Comparison of ENCODE assay signal across 15 mouse cellular contexts in the genomic region with DNA sequence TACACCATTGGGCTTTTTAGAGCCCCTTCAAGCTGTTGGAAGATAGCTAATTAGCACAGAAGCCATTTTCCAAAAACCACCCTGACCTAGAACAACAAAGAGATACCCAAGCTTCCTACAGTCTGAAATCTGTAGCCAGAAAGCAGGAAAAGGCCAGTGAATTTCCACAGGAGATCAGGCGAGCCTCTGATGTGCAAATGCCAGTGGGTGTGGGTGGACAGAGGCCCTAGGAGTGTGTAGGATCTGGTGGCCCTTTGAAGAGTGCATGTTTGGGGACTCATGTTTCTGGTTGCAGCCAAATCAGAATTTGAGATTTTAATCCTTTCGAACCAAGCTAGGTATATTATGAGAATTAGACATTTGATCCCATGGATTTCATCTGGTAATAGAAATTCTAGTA.
DNase-seq lines count a peak whose midpoint lies in the region; ATAC-seq and TF ChIP-seq lines count a peak whose summit lies in the region.
"Had no signal": no experiment of that assay in that cellular context is flagged by ENCODE, and none has a peak within 500 bp of the region (broad histone marks: within the 10 kb centered on the region; RNA-seq: fewer than 3 reads in every experiment).

No protein-coding gene starts in this region.

- H3K4me2 ChIP-seq in forebrain, postnatal 0 days (ENCODE audit: low read depth) = no peak overlapping the region
- H3K4me2 ChIP-seq in embryonic facial prominence, embryonic 14.5 days (ENCODE audit: low read depth, low read length) = no peak overlapping the region
- H3K4me2 ChIP-seq in hindbrain, embryonic 12.5 days (replicated peaks) = no peak overlapping the region
- no peak overlapping the region for H3K4me2 ChIP-seq in midbrain, embryonic 15.5 days
- H3K4me2 ChIP-seq: heart, embryonic 13.5 days; kidney, embryonic 15.5 days; liver, embryonic 13.5 days had no signal

- no peak overlapping the region for H3K9ac ChIP-seq in forebrain, postnatal 0 days
- no peak overlapping the region for H3K9ac ChIP-seq in embryonic facial prominence, embryonic 14.5 days (ENCODE audit: low read depth, low read length)
- H3K9ac ChIP-seq in hindbrain, embryonic 12.5 days = no peak overlapping the region
- no peak overlapping the region for H3K9ac ChIP-seq in midbrain, embryonic 15.5 days
- H3K9ac ChIP-seq: heart, embryonic 13.5 days; kidney, embryonic 15.5 days; liver, embryonic 13.5 days had no signal

- H3K36me3 ChIP-seq in forebrain, embryonic 10.5 days (replicated peaks) = peaks cover 21% of the 10 kb centered on the region
- H3K36me3 ChIP-seq in forebrain, postnatal 0 days (ENCODE audit: insufficient read depth) = no peaks in the 10 kb centered on the region
- no peaks in the 10 kb centered on the region for H3K36me3 ChIP-seq in embryonic facial prominence, embryonic 14.5 days (ENCODE audit: control insufficient read depth, insufficient read depth, low read length)
- H3K36me3 ChIP-seq in hindbrain, embryonic 12.5 days = no peaks in the 10 kb centered on the region
- H3K36me3 ChIP-seq in midbrain, embryonic 15.5 days (replicated peaks) = no peaks in the 10 kb centered on the region
- H3K36me3 ChIP-seq: heart, embryonic 13.5 days; liver, embryonic 13.5 days had no signal

- peak overlapping the region; percentile 18; the same call in 1 of the 2 replicates for H3K4me3 ChIP-seq in forebrain, embryonic 10.5 days
- H3K4me3 ChIP-seq in forebrain, postnatal 0 days (ENCODE audit: low read depth, low read length) = no peak overlapping the region
- no peak overlapping the region for H3K4me3 ChIP-seq in embryonic facial prominence, embryonic 14.5 days (ENCODE audit: low read depth, low read length)
- no peak overlapping the region for H3K4me3 ChIP-seq in hindbrain, embryonic 12.5 days
- no peak overlapping the region for H3K4me3 ChIP-seq in midbrain, embryonic 15.5 days
- H3K4me3 ChIP-seq: heart, embryonic 13.5 days; kidney, embryonic 15.5 days; liver, embryonic 13.5 days had no signal

- DNase-seq in forebrain, embryonic 10.5 days (ENCODE audit: extremely low spot score, low spot score) = no peak
- no peak for DNase-seq in forebrain, postnatal 0 days
- DNase-seq in embryonic facial prominence, embryonic 14.5 days (ENCODE audit: low spot score) = no peak
- DNase-seq in thymus, postnatal 14 days = no peak
- no peak for DNase-seq in heart, postnatal 36 days
- no peak for DNase-seq in adrenal gland, postnatal 4 days (ENCODE audit: low spot score in 2 of 2)
- DNase-seq: cerebellum, postnatal 25 days; gastrocnemius, postnatal 36 days; liver, embryonic 13.5 days; right cerebral cortex, postnatal 25 days had no signal

- peaks cover 3% of the 10 kb centered on the region; the same call in 1 of the 2 replicates for H3K9me3 ChIP-seq in forebrain, embryonic 10.5 days
- H3K9me3 ChIP-seq in forebrain, postnatal 0 days (ENCODE audit: low read length) = no peaks in the 10 kb centered on the region
- H3K9me3 ChIP-seq in embryonic facial prominence, embryonic 14.5 days (ENCODE audit: control insufficient read depth, low read length) = no peaks in the 10 kb centered on the region
- no peaks in the 10 kb centered on the region for H3K9me3 ChIP-seq in hindbrain, embryonic 12.5 days (replicated peaks)
- H3K9me3 ChIP-seq in midbrain, embryonic 15.5 days = no peaks in the 10 kb centered on the region
- H3K9me3 ChIP-seq: heart, embryonic 13.5 days; kidney, embryonic 15.5 days; liver, embryonic 13.5 days had no signal

- H3K4me1 ChIP-seq in forebrain, embryonic 10.5 days = peaks cover 61% of the 10 kb centered on the region
- peaks cover 7% of the 10 kb centered on the region; the same call in 1 of the 2 replicates for H3K4me1 ChIP-seq in forebrain, postnatal 0 days (ENCODE audit: insufficient read depth)
- H3K4me1 ChIP-seq in embryonic facial prominence, embryonic 14.5 days (ENCODE audit: control insufficient read depth, insufficient read depth, low read length) = peaks cover 23% of the 10 kb centered on the region
- peaks cover 34% of the 10 kb centered on the region for H3K4me1 ChIP-seq in hindbrain, embryonic 12.5 days
- H3K4me1 ChIP-seq in midbrain, embryonic 15.5 days = peaks cover 25% of the 10 kb centered on the region

- no peak for TF ChIP-seq CTCF in forebrain, postnatal 0 days (IDR thresholded peaks at IDR 0.05; ENCODE audit: low read depth)

- peak overlapping the region; percentile 84 for H3K27ac ChIP-seq in forebrain, embryonic 10.5 days
- no peak overlapping the region for H3K27ac ChIP-seq in forebrain, postnatal 0 days (ENCODE audit: low read depth, low read length)
- no peak overlapping the region for H3K27ac ChIP-seq in embryonic facial prominence, embryonic 14.5 days (replicated peaks; ENCODE audit: low read depth, low read length)
- peak overlapping the region; percentile 74 for H3K27ac ChIP-seq in hindbrain, embryonic 12.5 days
- H3K27ac ChIP-seq in midbrain, embryonic 15.5 days = peak overlapping the region; percentile 57
- H3K27ac ChIP-seq: heart, embryonic 13.5 days; kidney, embryonic 15.5 days; liver, embryonic 13.5 days had no signal

- intact Hi-C loops in heart, postnatal 36 days (cut with DNase I) = no loop called here

- WGBS in forebrain, embryonic 10.5 days = 29% methylated on average over 2 of the region's 2 CpGs
- 47% methylated on average over 2 of the region's 2 CpGs for WGBS in forebrain, postnatal 0 days
- WGBS in embryonic facial prominence, embryonic 14.5 days = 45% methylated on average over 2 of the region's 2 CpGs
- 54% methylated on average over 2 of the region's 2 CpGs for WGBS in hindbrain, embryonic 12.5 days
- 40% methylated on average over 2 of the region's 2 CpGs for WGBS in midbrain, embryonic 15.5 days

- ATAC-seq in forebrain, postnatal 0 days = no peak
- peak; percentile 69; the same call in 1 of the 2 replicates for ATAC-seq in embryonic facial prominence, embryonic 14.5 days (ENCODE audit: low read depth)
- ATAC-seq in hindbrain, embryonic 12.5 days (ENCODE audit: low FRiP score) = peak; percentile 35; the same call in 1 of the 2 replicates
- ATAC-seq in midbrain, embryonic 15.5 days (replicated peaks) = peak; percentile 51; the same call in 1 of the 2 replicates
- ATAC-seq: Patski had no signal

- H3K27me3 ChIP-seq in forebrain, embryonic 10.5 days (ENCODE audit: poor library complexity, severe bottlenecking) = no peaks in the 10 kb centered on the region
- H3K27me3 ChIP-seq in forebrain, postnatal 0 days (ENCODE audit: insufficient read depth, low read length) = no peaks in the 10 kb centered on the region
- no peaks in the 10 kb centered on the region for H3K27me3 ChIP-seq in embryonic facial prominence, embryonic 14.5 days (replicated peaks; ENCODE audit: control insufficient read depth, insufficient read depth, low read length)
- H3K27me3 ChIP-seq in hindbrain, embryonic 12.5 days = no peaks in the 10 kb centered on the region
- no peaks in the 10 kb centered on the region for H3K27me3 ChIP-seq in midbrain, embryonic 15.5 days (replicated peaks)
- H3K27me3 ChIP-seq: heart, embryonic 13.5 days; kidney, embryonic 15.5 days; liver, embryonic 13.5 days; Patski had no signal

Comparison
In these comparisons a context has a peak if more than half of its experiments do, and no peak if none do; other contexts are left out.
1. H3K27ac ChIP-seq: peak in forebrain, embryonic 10.5 days (single experiment), hindbrain, embryonic 12.5 days (single experiment) and midbrain, embryonic 15.5 days (single experiment); none in forebrain, postnatal 0 days (single experiment) and embryonic facial prominence, embryonic 14.5 days (single experiment).